Mouse (Mus musculus) layer of hippocampus, postnatal 25 days (tissue): Measurements from ENCODE around the gene Gda. TPM values are rescaled to one million over a fixed set of nuclear protein-coding genes. Genes with fewer than 3 reads are reported as not detected.

ENCODE experiments used
- DNase-seq, 2 experiments: peaks; one replicate each; pipeline ENCODE4 v3.0.0; 2022; ENCODE audit warnings: mixed read lengths in 2 of 2, low spot score in 1 of 2; ENCODE audit errors: extremely low spot score in 1 of 2
- total RNA-seq, 2 experiments: library from RNA; stranded (reverse); gene quantifications; 2 replicates each; pipeline ENCODE4 v1.2.3; 2021

The Gda gene
- total RNA-seq, 2 experiments from 2014 or later: 127 to 128 TPM

- no peak for DNase-seq
Observed at GRCm38 (mm10) chr19:21461221-21461960, 11.9 kb downstream of the Gda start.

- DNase-seq: no peak
Observed at GRCm38 (mm10) chr19:21457461-21457860, 15.8 kb downstream of the Gda start.

GRCm38 (mm10) chr19:21441787-21442186, 31.5 kb downstream of the Gda start:
- DNase-seq: no peak

GRCm38 (mm10) chr19:21440841-21441240, 32.4 kb downstream of the Gda start:
- DNase-seq: no peak

DNA sequence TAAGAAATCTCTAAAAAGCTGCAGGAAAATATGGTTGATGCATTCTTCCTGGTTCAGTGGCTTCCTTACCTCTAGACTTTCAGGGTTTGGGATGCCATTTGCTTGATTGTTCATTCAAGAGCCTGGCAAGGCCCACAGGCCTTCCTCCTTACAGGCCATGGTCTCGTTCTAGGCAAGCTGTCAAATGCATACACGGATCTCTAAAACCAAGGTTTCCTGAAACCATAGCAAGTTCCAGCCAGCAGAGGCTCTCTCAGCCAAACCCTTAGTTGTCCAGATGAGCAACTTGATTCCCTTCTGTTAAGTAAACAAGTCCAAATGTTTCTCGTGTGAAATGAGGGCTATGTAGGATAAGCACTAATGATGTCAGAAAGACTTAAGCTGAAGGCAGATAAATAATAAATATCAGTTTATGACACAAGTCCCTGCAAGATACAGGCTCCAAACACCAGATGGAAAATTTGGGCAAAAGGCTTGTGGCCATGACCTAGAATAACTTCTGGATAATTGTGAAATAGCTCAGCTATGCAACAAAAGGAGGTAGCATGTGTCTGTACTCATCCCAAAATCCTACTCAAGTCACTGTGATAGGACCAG, 34.0 kb downstream of the Gda start:
- DNase-seq: no peak

DNA sequence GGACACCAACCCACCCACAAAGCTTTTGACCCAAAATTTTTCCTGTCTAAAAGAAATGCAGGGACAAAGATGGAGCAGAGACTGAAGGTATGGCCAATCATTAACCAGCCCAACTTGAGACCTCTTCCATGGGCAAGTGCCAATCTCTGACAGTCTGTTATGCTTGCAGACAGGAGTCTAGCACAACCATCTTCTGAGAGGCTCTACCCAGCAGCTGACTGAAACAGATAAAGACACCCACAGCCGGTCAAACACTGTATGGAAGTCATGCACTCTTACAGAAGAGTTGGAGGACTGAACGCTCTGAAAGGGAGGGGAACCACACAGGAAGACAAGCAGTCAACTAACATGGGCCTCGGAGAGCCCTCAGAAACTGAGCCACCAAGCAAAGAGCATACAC, 36.7 kb downstream of the Gda start:
- no peak for DNase-seq

- no peak for DNase-seq
Observed at GRCm38 (mm10) chr19:21433348-21433747, 39.9 kb downstream of the Gda start.

GRCm38 (mm10) chr19:21432879-21433278, 40.4 kb downstream of the Gda start:
- DNase-seq: no peak

GRCm38 (mm10) chr19:21432286-21432685, 41.0 kb downstream of the Gda start:
- no peak for DNase-seq

DNA sequence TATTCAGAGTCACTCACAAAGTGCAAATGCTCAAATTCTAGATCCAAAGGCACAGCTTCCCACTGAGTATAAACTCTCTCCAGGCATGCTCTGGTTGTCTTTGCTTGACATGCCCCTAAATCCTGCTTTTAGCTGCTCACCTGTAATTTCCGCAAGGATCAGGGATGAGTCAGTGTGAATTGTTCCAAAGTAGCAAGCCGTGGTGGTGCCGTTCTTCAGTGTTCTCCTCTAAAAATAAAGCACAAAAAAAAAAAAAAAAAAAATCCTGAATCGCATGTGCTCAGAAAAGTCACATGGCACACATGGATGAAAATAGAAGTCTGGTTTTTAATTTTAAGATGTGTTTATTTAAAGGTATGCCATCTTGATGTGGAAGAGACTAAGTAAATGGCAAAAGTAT, 47.9 kb downstream of the Gda start:
- no peak for DNase-seq

DNA sequence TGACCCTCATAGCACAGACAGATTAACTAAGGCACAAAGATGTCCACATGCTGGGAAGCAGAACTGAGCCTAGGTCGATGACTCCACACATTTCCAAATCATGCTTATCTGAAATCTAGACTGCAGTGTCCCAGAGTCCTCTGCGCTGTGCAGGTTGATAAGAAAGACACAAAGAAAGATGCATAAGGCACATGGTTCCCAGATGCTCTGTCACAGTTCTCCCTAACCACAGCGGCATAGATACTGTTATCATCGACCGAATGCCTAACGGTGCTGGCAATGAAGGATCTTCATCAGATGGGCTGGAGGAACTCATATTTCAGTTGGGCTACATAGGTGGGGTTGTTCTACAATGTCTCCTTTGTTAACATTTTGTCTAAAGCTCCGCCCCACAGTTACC, 49.5 kb downstream of the Gda start:
- DNase-seq: no peak

DNA sequence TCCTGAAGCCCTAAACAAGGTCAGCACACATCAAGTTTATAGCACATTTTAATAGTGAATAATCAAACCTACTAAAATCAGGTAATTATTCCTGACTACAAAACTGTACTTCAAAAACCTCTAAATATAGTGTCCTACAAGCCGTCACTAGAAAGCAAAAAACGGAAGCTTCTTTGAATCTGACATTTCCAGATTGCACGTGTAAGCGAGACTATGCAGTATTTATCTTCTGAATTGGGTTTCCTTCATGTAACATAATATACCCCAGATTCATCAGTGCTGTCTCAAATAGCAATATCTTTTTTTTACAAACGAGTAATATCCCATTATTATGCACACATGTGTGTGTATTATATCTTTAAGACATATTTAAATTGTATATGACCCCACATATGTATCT, 54.8 kb downstream of the Gda start:
- no peak for DNase-seq

GRCm38 (mm10) chr19:21415377-21415776, 57.9 kb downstream of the Gda start:
- no peak for DNase-seq

DNA sequence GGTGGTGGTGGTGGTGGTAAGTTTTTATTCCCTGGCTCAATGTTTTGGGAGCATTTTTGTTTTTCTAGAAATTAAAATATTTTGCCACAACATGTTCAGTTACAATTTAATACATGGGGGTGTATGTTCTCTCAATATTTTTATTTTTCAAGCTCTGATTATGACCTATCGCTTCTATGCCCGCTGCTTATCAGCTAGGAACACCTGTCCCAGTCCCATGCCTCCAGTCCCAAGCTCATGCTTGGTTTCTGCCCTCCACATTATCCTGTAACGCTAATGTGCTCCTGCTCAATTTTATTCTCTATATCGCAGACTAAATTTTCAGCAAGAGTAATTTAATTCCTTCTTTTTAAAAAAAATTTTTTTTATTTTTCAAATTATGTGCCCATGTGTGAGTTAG, 64.1 kb downstream of the Gda start:
- no peak for DNase-seq

DNA sequence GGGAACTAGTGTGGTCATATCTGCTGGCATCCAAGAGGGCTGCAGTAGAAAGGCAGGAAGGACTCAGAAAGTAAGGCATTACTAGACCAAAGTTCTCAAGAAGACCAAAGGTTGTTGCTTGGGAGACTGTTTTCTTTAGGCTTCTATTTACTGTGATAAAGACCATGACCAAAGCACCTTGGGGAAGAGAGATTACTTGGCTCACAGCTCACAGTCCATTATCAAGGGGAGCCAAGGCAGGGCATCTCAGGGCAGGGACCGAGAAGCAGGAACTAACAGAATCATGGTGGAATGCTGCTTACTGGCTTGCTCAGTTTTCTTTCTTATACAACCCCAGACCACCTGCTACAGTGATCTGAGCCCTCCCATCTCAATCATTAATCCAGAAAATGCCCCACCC, 65.9 kb downstream of the Gda start:
- DNase-seq: no peak

DNA sequence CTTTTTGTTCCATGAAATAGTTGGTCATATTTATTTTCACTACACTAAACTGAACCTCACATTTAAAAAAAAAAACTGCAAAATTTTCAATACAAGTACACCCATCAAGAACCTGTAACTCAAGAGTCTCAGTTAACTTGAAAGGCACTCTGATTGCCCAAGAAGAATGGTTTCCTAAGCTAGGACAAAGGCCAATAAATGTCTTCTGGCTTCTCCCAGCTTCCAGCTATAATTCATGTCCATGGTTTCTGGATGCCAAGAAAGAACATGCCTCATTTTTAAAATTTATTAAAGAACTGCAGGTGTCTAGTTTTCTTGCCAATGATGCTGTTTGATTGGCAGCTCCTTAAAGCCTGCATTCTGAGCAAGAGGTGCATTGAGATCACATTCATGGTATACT, 75.3 kb downstream of the Gda start:
- DNase-seq: no peak

DNA sequence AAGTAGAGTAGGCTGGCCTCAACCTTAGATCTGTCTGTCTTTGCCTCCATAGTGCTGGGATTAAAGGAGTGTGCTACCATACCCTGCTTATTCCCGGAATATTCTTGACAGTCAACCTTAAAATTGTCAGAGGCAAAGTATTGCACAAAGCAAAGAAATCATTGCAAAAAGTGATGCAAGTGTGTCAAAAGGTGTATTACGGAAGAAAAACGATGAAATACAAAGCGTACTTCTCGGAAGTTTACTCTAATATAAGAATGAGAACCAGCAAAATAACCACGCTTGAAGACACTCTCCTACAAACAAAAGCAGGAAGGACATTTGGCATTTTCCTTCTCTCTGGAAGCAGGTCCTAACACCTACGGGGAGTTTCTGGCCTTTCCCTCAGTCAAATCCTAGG, 76.9 kb downstream of the Gda start:
- no peak for DNase-seq

- no peak for DNase-seq
Observed at GRCm38 (mm10) chr19:21390904-21391303, 82.3 kb downstream of the Gda start.

- DNase-seq: no peak
Observed at GRCm38 (mm10) chr19:21386842-21387241, 86.4 kb downstream of the Gda start.

- no peak for DNase-seq
Observed at GRCm38 (mm10) chr19:21384231-21384630, 89.0 kb downstream of the Gda start.

- DNase-seq: no peak
Observed at GRCm38 (mm10) chr19:21383491-21384226, 89.6 kb downstream of the Gda start.

DNA sequence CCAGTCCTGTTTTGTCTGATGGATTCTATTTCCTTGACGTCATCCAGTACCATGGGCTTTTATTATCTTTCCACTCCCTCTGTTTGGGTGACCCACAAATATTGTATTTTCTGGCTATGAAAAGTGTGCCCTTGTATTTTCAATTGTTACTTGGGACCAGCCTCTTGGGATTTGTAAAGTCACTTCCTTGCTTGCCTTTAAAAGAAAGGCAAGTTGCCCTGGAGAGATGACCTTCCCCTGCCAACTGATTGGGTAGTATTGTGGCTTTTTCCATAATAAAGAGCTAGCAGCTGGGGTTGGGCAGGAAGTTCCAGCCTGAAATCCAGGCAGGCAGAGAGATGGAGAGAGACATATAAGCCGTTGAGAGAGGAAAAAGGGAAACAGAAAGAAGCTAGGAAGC, 91.5 kb downstream of the Gda start:
- DNase-seq: no peak
